Mouse (Mus musculus) layer of hippocampus, adult 8-10 months (tissue): ENCODE measurements around the gene Ammecr1. TPM values are rescaled to one million over a fixed set of nuclear protein-coding genes. Genes with fewer than 3 reads are reported as not detected.

Experiments
- DNase-seq, 2 experiments: peaks; one replicate each; pipeline ENCODE4 v3.0.0; 2022; ENCODE audit warnings: low spot score in 2 of 2
- microRNA-seq, 2 experiments: library from miRNA; unstranded; fragments of <30 nt; microRNA quantifications; one replicate each; pipeline ENCODE4 v1.2.0; 2022
- total RNA-seq, 4 experiments: library from RNA; stranded (reverse); gene quantifications; 2 replicates each; pipeline ENCODE4 v1.2.4; 2022

Gene Ammecr1
- total RNA-seq, 4 experiments from 2014 or later: 1.7 to 2.7 (median 2.2) TPM

GRCm38 (mm10) chrX:142829866-142830470 is 136.6 kb downstream of the Ammecr1 start:
- no peak for DNase-seq

DNA sequence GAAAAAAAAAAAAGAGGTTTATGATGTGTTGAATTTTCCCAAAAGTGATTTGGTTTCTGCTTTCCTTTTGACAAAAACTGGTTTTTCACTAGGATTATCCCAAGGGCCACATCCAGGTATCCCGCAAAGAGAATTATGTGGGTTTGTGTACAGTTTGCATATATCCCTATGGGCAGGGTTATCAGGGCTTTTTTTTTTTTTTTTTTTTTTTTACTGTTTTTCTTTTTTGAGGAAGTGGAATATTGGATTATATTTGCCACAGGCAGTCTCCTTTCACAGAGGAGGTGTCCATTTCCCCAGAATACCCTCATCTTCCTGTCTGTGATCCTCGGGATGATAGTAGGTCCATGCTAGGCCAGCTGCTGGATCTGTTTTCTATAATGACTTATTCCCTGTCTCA is 137.3 kb downstream of the Ammecr1 start:
- DNase-seq: no peak

- no peak for DNase-seq
Measured at GRCm38 (mm10) chrX:142828184-142828908, 138.2 kb downstream of the Ammecr1 start.

DNA sequence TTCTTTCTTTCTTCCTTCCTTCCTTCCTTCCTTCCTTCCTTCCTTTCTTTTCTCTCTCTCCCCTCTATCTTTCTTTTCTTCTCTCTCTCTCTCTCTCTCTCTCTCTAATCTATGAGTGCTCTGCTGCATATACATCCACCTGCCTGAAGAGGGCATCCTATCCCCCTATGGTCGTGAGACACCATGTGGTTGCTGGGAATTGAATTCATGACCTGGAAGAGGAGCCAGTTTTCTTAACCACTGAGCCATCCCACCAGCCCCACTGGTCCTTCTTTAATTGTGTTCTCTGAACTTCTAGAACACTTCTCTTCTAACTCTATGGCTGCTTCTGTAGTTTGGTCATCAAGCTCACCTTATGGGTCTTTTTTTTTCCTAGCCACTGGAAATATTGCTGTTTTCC is 138.9 kb downstream of the Ammecr1 start:
- DNase-seq: no peak

DNA sequence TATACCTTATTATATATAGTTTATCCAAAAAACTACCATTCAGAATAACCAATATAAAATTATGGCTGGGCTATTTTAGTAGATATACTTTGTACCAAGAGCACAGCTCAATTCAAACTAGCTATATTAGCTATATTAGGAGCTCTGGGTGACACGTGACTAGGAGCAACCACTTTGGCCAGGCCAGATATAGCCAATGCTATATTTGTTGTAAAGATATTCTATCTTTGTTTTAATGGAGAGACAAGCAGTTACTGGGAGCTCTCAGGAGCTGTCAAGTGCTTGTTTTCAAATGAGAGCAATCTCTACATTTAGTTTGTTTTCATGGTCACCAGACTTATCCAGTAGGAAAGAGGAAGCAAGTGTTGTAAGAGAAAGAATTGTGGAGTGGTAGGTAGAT is 141.2 kb downstream of the Ammecr1 start:
- DNase-seq: no peak

DNA sequence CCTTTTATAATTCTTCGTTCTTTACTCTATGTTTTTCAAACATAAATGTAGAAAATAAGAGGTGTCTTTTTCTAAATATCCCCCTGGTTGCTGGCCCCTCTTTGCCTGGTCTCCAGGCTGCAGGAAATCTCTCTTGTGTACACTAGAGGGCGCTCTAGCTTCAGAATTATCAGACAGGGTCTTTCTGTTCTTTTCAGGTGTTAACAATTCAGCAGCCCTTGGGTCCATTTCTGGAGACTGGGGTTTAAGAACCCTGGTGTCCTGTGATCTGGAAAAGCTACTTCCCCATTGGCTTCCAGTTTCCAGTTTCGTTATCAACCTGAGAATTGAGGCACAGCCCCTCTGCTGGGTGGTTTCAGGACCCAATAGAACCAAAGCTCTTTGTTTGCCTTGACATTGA is 144.7 kb downstream of the Ammecr1 start:
- DNase-seq: no peak

GRCm38 (mm10) chrX:142821239-142821638 is 145.3 kb downstream of the Ammecr1 start:
- DNase-seq: no peak

- DNase-seq: peak in 1 of 2 experiments; percentile 44
Measured at GRCm38 (mm10) chrX:142818057-142818682, 148.4 kb downstream of the Ammecr1 start.

DNA sequence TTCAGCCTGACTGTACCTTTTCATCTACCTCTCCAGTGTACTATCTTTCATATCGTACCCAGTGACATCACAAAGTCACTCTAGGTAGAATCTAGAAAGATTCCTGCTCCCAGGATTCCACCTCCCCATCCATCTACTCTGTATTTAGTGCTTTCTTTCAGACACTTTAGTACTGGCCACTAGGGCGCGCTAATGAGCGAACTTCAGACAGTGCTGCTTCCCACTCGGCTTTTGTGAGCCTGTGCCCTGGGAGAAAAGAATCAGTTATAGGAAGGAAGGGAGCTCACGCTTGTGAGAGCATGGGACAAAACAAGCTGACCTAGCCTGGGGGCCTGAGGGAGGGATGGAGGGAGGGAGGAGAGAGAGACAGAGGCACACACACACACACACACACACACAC is 153.4 kb downstream of the Ammecr1 start:
- peak in 1 of 2 experiments; percentile 45 for DNase-seq

- peak; percentile 25 to 49 for DNase-seq
Measured at GRCm38 (mm10) chrX:142808411-142808810, 158.1 kb downstream of the Ammecr1 start.

- DNase-seq: peak; percentile 10 to 17
Measured at GRCm38 (mm10) chrX:142806620-142807061, 159.9 kb downstream of the Ammecr1 start.

DNA sequence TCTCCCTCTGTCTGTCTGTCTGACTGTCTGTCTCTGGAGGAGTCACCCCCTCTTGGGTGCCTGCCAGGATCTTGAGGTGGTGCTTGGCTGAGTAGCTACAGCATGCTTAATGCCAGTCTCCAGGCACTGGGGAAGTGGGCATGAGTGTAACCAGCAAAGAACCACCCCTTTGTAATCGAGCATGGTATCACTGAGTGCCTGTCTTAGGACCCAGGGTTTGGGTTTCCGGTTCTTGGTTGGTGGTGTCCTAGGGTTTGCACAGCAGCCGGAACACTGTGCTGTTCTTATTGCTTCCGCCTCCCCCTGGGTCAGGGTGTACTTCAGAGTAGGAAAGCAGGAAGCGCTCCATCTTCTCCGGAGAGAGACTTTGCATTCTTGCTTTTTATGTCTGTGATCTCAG is 160.4 kb downstream of the Ammecr1 start:
- DNase-seq: no peak

GRCm38 (mm10) chrX:142804596-142804995 is 161.9 kb downstream of the Ammecr1 start:
- DNase-seq: peak; percentile 42 to 52

Small RNA genes lying within 50 kb of the gene (microRNA-seq; reads per million reads assigned to microRNA genes)
- 0 reads per million in 2 experiments for gene Gm44351

Other genes starting within 250 kb of the Ammecr1 start
- 1 to 10 TPM in 2 of 4 experiments, under 1 TPM in 2; 0.55 to 1.3 (median 0.98) TPM for gene Rtl9, start 132.9 kb upstream of the Ammecr1 start, total RNA-seq